Mouse (Mus musculus) adipocyte (in vitro differentiated cells): ENCODE results near the gene Naa80.
"Not testable (repeated sequence)": the region's sequence is repeated elsewhere in the genome, so short reads cannot be mapped to it uniquely, and the experiment has no call there.

Experiments used
- DNase-seq: peaks from one replicate; pipeline ENCODE4 v3.0.0-alpha.2; 2016; ENCODE audit warnings: low spot score

Gene Naa80

DNA sequence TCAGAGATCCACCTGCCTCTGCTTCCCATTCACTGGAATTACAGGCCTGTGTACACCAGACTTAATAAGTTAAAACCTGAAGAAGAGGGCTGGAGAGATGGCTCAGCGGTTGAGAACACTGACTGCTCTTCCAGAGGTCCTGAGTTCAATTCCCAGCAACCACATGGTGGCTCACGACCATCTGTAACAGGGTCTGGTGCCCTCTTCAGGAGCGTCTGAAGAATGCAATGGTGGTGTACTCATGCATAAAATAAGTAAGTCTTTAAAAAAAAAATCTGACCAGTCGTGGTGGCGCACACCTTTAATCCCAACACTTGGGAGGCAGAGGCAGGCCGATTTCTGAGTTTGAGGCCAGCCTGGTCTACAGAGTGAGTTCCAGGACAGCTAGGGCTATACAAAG lies 4.9 kb upstream of the Naa80 start:
- not testable (repeated sequence) for DNase-seq

DNA sequence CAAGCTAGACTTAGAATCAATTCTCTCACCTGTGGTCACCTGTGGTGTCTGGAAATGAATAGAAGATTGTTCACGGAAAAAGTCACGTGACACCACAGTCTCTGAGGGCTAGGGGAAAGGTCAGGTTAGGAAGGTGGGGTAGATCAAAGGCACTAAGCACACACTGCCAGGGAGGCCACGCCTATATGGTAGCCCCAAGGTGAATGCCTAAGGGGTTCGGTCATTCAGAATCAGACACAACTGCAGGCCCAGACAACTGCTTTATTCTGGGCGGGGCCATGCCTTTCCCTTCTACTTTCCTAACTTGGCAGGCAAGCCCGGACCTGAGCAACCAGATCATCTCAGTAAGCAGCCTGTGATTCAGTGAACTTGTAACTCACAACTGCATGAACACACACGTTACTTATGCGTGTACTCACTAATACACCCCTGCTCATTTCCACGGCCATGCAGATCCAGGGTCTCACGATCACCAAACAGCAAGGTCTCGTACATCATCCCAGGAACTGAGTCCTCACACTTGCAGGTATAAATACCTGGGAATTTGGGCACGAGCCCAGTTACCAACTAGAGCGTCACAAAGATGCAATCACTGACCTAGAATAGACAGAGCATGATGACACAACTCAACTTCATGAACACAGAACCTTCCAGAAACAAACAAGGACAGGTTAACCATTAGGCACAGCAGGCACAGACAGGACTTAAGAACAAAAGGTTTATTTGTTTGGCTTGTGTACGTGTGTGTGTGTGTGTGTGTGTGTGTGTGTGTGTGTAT lies 2.9 kb upstream of the Naa80 start:
- DNase-seq: no peak

DNA sequence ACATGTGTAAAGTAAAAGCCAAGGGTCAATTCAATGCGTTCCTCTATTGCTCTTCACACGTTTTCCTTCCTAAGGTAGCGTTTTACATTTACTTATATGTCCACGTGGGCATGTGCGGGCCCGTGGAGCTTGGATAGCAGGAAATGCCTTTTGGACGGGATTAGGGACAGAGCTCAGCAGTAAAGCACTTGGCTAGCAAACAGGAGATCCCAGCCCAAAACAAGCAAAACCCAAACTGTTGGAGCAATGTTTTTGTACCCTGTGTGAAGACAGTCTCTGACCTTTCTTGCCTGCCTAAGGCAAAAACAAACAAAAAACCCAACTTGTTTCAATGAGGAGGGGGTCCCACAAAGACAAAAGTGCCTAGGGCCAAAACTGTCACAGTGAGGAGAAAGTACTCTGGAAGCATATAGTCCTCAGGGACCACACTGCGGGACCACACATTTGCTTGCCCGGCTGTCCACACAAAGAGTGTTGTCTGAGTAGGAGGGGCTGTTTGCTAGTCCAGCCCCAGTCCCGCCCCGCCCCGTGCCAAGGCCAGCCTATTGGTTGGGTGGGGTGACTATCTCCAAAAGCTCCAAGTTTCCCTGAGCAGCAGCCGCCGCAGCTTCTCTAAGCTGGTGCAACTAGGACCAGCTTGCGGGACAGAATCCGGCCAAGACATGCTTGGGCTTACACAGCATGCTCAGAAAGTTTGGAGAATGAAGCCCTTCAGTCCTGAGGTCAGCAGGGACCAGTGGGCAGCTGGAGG lies 2.2 kb upstream of the Naa80 start, which contains the start of gene Hyal1:
Gene Hyal1, plus strand, starts transcription at position 571 of the 751 bp plus-strand sequence.
- peak; percentile 54 for DNase-seq

DNA sequence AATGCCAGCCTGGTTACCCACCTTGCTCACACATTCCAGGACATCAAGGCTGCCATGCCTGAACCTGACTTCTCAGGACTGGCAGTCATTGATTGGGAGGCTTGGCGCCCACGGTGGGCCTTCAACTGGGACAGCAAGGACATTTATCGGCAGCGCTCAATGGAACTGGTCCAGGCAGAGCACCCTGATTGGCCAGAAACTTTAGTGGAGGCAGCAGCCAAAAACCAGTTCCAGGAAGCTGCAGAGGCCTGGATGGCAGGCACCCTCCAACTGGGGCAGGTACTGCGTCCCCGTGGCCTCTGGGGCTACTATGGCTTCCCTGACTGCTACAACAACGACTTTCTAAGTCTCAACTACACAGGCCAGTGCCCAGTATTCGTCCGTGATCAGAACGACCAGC lies 816 bp upstream of the Naa80 start:
- DNase-seq: no peak

DNA sequence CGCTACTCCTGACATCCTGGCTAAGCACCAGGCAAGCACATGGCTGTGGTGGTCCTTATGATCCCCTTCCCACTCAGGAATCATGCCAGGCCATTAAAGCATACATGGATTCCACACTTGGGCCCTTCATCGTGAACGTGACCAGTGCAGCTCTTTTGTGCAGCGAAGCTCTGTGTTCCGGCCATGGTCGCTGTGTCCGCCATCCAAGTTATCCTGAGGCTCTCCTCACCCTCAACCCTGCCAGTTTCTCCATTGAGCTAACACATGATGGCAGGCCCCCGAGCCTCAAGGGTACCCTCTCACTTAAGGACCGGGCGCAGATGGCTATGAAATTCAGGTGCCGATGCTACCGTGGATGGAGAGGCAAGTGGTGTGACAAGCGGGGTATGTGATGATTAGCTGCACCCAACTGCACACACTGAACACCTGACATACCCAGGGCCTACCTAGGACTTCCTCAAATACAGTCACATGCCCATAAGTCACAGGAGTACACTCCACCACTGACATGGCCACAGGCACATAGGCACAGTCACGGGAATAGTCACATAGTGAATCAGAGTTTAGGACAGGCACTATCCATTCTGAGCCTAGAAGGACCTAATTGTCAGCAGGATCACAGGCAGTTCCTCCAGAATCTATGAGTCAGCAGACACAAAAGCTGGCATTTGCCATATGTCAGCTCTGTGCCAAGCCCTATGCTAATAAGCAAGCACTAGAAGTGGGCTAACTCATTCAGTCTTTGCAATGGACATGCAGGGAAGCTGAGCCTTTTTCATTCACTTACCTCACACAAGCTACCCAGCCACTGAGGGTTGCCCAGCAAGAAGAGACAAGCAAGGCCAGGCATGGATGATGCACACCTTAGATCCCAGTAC lies 575 bp downstream of the Naa80 start:
- peak; percentile 48 for DNase-seq

DNA sequence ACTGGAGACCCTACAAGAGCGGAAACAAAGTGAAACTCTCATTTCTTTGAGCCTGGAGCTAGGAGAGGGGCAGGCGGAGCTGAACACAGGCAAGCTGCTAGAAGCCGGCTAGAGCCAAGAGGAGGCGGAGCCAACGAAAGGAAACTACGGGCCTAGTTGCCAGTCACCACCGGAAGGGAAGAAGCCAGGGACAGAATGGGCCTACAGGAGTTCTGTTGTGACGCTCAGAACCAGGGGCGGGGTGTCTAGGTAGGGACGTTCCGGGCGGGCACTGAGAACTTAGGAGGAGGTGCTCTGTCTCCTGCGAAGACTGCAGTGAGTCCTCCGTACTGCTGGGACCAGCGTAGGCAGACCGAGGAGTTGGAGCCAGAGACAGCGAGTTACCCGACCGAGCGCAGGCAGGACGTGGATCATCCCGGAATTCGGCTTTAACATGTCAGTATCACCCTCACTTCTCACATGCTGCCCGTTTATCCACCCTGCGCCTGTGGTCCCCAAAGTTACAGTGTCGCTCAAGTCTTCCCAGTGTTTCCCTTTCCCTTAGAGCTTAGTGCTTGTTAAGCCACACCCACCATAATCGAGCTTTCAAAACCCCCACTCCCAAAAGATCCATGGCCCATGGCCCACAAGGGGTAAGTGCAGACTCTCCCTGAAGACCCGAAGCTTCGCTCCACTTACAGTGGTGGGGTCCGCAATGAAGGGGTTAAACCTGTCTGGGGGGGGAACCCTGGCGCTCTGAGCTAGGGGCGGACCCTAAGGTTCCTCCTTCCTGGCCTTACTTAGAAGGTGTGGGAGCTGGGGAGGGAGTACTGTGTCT lies 2.0 kb downstream of the Naa80 start, which contains the start of gene Hyal3:
Gene Hyal3, plus strand, starts transcription at position 318 of the 817 bp plus-strand sequence.
- peak; percentile 93 for DNase-seq

DNA sequence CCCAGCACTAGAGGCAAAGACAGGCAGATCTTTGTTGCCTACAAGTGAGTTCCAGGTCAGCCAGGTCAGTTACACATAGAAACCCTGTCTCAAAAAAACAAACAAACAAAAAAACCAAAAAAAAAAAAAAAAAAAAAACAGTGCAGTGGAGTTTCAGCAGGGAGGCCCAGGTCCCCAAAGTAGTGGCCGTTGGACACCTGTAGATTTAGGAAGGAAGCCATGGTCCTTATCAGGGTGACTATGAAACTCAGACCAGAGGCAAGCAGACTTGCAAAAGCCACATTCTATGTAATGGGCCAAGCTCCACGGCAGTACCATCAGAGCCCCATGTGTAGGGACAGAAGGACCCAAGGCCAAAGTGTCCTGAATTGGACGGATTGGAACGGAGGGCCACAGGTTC lies 2.9 kb downstream of the Naa80 start:
- DNase-seq: no peak

DNA sequence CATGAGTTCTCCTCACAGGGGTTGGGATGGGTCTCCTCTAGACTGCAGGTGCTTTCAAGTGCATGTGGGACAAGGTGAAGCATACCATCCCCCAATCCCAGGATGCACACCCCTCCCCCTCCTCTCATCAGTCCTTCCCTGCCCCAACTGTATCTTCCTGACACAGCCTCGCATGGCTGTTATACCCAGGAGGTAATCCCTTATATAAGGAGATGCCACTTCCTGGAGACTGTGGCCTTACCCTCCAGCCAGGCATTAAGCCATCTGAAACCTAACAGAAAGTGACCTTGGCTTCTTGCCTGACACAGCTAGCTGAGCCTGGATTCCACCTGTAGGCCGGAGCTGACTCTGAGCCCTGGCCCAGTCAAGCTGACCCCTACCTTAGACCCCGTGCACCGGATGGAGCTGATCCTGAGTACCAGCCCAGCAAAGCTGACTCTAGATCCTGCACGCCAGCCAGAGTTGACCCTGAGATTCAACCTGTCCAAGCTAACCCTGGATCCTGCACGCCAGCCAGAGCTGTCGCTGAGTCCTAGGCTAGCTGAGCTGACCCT lies 3.9 kb downstream of the Naa80 start:
- DNase-seq: no peak

DNA sequence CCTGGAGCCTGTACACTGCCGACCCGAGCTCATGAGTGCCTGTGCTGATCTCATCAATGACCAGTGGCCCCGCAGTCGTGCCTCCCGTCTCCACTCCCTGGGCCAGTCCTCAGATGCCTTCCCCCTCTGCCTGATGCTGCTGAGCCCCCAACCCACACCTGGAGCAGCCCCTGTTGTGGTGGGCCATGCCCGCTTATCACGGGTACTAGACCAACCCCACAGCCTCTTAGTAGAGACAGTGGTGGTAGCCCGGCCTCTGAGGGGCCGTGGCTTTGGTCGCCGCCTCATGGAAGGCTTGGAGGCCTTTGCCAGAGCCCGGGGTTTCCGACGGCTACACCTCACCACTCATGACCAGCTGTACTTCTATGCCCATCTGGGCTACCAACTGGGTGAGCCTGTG lies 4.5 kb downstream of the Naa80 start:
- DNase-seq: no peak

DNA sequence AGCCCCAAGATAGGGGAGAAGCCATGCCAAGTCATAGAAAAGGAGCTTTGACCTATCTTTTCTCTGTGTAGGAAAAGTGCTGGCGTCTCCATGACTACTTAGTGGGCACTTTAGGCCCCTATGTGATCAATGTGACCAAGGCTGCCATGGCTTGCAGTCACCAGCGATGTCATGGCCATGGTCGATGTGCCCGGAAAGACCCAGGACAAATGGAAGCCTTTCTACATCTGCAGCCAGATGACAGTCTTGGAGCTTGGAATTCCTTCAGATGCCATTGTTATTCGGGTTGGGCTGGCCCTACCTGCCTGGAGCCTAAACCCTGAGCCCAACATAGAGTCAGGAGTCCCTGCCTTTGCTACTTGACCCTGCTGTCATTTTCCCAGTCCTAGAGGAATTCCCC lies 7.8 kb downstream of the Naa80 start:
- DNase-seq: no peak

DNA sequence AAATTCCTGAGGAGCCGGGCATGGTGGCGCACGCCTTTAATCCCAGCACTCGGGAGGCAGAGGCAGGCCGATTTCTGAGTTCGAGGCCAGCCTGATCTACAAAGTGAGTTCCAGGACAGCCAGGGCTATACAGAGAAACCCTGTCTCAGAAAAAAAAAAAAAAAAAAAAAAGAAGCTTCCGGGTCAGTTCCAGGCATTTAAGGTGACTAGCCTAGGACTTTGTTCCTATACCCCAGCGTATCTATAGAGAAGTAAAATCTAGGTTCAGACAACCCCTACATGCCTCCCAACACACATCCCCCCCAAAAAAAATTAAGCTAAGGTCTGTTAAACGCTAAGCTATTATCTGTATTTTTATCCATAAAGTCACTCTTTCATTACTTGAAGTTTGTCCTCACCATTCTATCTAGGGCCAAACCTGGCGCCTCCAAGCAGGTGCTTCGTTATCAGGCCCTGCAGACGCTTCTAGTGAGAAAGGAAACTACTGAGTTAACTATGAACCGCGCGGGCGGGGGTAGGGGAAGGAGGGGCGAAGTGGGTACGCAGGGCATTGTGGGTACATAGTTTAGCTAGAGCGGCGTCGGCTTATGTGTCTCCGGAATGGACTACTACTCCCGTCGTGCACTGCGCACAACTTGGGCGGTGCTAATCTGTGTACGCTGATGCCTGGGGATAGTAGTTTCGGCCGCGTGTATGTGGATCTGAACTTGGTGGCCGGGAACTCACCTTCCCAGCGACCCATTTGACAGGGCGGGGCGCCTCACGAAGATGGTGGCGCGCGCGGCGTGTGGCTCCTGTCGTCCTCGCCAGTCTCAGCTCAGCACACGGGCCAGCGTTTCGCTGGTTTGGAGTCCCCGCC lies 8.5 kb downstream of the Naa80 start, which contains the start of gene Ifrd2:
Gene Ifrd2, plus strand, starts transcription at position 669 of the 859 bp plus-strand sequence.
- DNase-seq: peak; percentile 97

DNA sequence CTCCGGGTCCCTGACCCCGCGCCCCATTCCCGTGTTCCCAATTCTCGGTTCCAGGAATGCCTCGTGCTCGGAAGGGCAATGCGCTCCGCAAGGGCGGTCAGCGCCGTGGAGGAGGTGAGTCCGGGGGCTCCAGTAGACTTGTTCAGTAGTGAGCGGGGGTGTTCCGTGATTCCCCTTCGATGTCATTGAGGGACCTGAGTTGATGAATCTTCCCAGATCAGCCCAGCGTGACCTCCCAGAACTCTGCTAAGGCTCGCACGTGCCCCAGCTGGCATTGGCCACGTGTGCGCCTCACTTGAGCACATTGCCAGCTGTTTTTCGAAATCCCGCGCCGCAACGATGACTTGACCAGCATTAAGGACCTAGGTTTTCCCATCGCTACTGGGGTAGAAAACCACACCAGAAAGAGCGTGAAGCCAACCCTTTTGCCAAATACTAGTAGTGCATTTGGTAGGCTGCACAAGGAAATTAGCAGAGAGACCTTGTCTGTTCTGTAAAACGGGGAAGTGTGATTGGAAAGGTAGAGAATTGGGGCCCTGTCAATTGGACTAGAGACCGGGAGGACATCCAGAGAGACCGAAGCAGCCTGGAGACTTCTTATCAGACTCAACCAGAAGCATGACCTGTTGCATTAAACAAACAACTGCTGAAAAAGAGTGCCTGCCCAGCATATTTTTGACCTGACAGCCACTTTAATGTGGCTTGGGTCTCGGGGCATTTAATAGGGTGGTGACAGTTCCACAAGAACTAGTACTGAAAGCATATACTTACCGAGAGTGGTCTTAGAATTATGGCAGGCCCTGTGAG lies 9.3 kb downstream of the Naa80 start:
- DNase-seq: peak; percentile 76

DNA sequence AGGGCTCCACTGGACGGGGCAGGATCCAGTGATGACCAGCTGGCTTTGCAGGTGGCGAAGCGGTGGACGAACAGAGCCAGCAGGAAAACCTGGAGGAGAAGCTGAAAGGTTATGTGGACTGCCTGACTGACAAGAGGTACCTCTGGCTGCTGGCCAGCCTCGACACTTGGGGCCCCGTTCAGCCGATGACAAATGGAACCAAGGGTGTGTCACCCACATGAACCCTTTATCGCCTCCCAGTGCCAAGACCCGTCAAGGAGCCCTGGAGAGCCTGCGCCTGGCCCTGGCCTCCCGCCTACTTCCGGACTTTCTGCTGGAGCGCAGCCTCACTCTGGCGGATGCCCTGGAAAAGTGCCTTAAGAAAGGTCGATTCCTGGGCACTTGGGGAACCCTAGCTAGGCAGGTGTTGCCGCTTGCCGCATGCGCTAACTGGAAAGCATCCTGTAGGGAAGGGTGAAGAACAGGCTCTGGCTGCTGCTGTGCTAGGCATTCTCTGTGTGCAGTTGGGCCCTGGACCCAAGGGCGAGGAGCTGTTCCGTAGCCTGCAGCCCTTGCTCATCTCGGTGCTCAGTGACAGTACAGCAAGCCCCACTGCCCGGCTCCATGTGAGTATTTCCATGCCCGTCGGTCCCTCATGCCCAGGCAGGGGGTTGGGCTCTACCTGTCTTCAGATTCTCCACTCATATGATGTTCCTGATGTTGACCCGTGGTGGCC lies 11.5 kb downstream of the Naa80 start:
- DNase-seq: no peak

DNA sequence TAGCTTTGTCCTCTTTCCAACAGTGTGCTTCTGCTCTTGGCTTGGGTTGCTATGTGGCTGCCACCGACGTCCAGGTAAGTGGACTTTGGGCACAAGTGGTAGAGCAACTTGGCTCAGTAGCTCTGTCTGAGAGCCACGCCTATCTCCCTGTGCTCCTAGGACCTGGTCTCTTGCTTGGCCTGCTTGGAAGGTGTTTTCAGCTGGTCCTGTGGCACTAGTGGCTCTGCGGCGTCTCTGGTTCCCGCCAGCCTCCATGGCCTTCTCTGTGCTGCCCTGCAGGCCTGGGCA lies 12.0 kb downstream of the Naa80 start:
- DNase-seq: no peak

DNA sequence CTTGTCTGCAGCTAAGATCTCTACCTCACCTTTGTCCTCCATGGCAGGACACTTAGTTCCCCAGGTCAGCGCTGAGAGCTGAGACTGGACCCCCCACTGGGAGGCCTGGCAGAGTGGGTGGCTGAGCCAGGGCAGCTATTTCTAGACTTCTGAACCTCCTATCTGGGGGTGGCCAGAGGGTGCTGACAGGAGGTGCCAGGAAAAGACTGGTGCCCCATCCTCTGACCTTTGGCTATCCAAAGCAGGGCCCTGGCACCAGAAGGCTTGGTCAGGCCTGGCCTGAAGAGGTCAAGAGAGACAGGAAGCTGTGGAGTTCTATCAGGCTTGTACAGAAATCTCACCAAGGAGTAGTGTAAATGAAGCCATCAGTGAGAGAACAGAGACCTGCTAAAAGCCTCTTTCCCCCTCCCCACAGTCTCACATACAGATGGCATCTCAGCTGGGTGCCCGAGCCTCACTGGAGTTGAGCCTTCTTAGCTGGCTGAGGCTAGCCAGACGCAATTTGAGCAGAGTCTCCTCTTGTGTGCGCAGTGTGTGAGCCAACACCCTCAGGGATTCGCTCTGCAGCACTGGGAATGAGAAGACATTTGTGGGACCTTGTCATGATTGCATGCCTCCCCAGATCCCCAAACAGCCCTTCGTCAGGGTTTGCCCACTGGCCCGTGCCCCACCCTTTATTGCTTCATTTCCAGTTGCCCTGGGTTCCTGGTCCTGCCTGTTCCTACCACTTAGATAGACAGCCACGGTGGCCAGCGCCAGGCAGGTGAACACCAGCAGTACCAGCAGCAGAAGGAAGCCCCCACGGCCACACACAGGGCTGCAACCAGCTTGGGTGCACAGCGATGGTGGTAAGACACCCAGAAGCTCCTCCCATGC lies 14.7 kb downstream of the Naa80 start:
- DNase-seq: peak; percentile 58

DNA sequence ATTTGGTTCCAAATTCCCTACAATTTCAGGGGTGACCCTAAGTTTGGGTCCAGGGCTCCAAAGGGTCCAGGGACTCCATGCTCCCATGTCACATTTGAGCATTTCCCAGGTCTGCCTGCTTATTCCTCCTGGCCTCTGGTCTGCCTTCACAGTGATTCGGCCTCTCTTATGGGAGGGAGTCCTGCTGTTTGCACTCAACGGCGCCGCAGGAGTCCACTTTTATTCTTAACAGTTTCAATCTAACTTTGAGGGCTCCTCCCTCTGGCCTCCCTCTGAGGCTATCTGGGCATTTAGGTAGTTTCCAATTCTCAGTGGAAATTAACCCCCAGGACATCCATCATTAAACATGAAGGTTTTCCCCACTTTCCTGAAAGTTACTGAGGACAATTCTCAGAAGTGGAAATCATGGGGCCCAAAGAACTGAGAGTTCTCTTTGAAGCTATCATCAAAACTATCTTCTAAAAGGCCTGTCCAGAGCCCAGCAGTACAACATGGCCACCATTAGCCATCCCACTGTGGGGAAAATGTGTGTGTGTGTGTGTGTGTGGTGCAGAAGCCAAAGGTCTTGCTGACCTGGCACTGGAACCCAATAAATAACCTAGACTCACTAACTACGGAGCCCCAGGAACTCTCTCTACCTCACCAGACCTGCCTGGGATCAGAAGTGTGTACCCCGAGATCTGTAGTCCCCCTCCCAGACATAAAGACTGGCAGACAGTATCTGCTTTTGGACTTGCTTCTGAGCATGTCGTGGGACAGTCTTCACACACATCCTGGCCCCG lies 15.8 kb downstream of the Naa80 start:
- DNase-seq: no peak
